Mouse (Mus musculus) MEL (cell line): Measurements from ENCODE around the gene Gpr171. TPM values are rescaled to one million over a fixed set of nuclear protein-coding genes. Genes with fewer than 3 reads are reported as not detected.
A peak's percentile ranks its signal among the peaks of the same experiment; 100 is the strongest.

Experiments used
- DNase-seq: peaks from one replicate; pipeline ENCODE4 v3.0.0; 2011; ENCODE audit warnings: low read depth, low spot score
- H3K27ac ChIP-seq: 2 replicates; pipeline ENCODE4 v1.5.1; 2012; ENCODE audit warnings: low read depth, mild to moderate bottlenecking, control low read depth, low read length, moderate library complexity; ENCODE audit not compliant: control insufficient read depth
- H3K27me3 ChIP-seq, 2 experiments: fragments of 150-350 bp in 1 of 2; sonication (generic) in 1 of 2; 2 replicates each; pipeline ENCODE4 v1.6.1; 2012; ENCODE audit warnings: low read length in 2 of 2, mild to moderate bottlenecking in 2 of 2, improper control_type of control experiment in 1 of 2, moderate library complexity in 1 of 2; ENCODE audit not compliant: insufficient read depth in 2 of 2, control insufficient read depth in 1 of 2
- H3K36me3 ChIP-seq, 2 experiments: 2 replicates each; pipeline ENCODE4 v1.6.1; 2012 to 2014; ENCODE audit warnings: low read length in 2 of 2, improper control_type of control experiment in 1 of 2, inconsistent platforms in 1 of 2, mild to moderate bottlenecking in 1 of 2; ENCODE audit not compliant: insufficient read depth in 2 of 2, control insufficient read depth in 1 of 2
- H3K4me1 ChIP-seq, 2 experiments: fragments of 150-350 bp in 1 of 2; sonication (generic) in 1 of 2; 2 replicates each; pipeline ENCODE4 v1.6.1; 2012; ENCODE audit warnings: low read length in 2 of 2, improper control_type of control experiment in 1 of 2, mild to moderate bottlenecking in 1 of 2; ENCODE audit not compliant: insufficient read depth in 2 of 2, control insufficient read depth in 1 of 2
- H3K4me3 ChIP-seq, 2 experiments: fragments of 150-350 bp in 1 of 2; sonication (generic) in 1 of 2; 2 replicates each; pipeline ENCODE4 v1.5.1; 2012; ENCODE audit warnings: low read depth in 2 of 2, low read length in 2 of 2, mild to moderate bottlenecking in 2 of 2, moderate library complexity in 2 of 2, control low read depth in 1 of 2, improper control_type of control experiment in 1 of 2; ENCODE audit not compliant: control insufficient read depth in 1 of 2, insufficient read depth in 1 of 2
- H3K79me2 ChIP-seq: 2 replicates; pipeline ENCODE4 v1.6.1; 2012; ENCODE audit warnings: mild to moderate bottlenecking, low read length, moderate library complexity; ENCODE audit not compliant: control insufficient read depth, poor library complexity, insufficient read depth
- H3K9ac ChIP-seq: 2 replicates; pipeline ENCODE4 v1.6.1; 2012; ENCODE audit warnings: low read depth, mild to moderate bottlenecking, control low read depth, low read length, moderate library complexity; ENCODE audit not compliant: control insufficient read depth, poor library complexity, severe bottlenecking
- H3K9me3 ChIP-seq: fragments of 150-350 bp; sonication (generic); replicated peaks from 2 replicates; pipeline ENCODE4 v1.6.1; 2012; ENCODE audit warnings: mild to moderate bottlenecking, low read length, improper control_type of control experiment, moderate library complexity; ENCODE audit not compliant: insufficient read depth
- ELF1 ChIP-seq: IDR thresholded peaks from 2 replicates; pipeline ENCODE4 v1.6.1; 2014; ENCODE audit warnings: low read depth, mild to moderate bottlenecking, inconsistent platforms, low read length, improper control_type of control experiment, moderate library complexity
- EP300 ChIP-seq, 2 experiments: IDR thresholded peaks; 2 replicates each; pipeline ENCODE4 v1.6.1; 2011; ENCODE audit warnings: improper control_type of control experiment in 2 of 2, low read length in 2 of 2, low read depth in 1 of 2, mild to moderate bottlenecking in 1 of 2
- ETS1 ChIP-seq: IDR thresholded peaks from 2 replicates; pipeline ENCODE4 v1.6.1; 2012; ENCODE audit warnings: low read depth, mild to moderate bottlenecking, inconsistent platforms, low read length, improper control_type of control experiment, moderate library complexity
- GATA1 ChIP-seq: IDR thresholded peaks from 2 replicates; pipeline ENCODE4 v1.6.1; 2011; ENCODE audit warnings: low read depth, low read length, improper control_type of control experiment
- KAT2A ChIP-seq: conservative IDR thresholded peaks from 2 replicates; pipeline ENCODE4 v1.6.1; 2012; ENCODE audit warnings: low read depth, low read length, improper control_type of control experiment, inconsistent platforms
- MAX ChIP-seq: IDR thresholded peaks from 2 replicates; pipeline ENCODE4 v1.6.1; 2011; ENCODE audit warnings: low read length, improper control_type of control experiment
- MAZ ChIP-seq: IDR thresholded peaks from 2 replicates; pipeline ENCODE4 v1.6.1; 2012; ENCODE audit warnings: low read depth, mild to moderate bottlenecking, inconsistent platforms, low read length, improper control_type of control experiment
- MYB ChIP-seq: IDR thresholded peaks from 2 replicates; pipeline ENCODE4 v1.6.1; 2011; ENCODE audit warnings: mild to moderate bottlenecking, low read depth, low read length, improper control_type of control experiment
- NELFE ChIP-seq: IDR thresholded peaks from 2 replicates; pipeline ENCODE4 v1.6.1; 2011; ENCODE audit warnings: low read depth, low read length, improper control_type of control experiment
- NRF1 ChIP-seq: IDR thresholded peaks from 2 replicates; pipeline ENCODE4 v1.6.1; 2014; ENCODE audit warnings: low read depth, mild to moderate bottlenecking, inconsistent platforms, low read length, improper control_type of control experiment, moderate library complexity; ENCODE audit not compliant: poor library complexity, insufficient read depth, severe bottlenecking
- RCOR1 ChIP-seq: IDR thresholded peaks from 2 replicates; pipeline ENCODE4 v1.6.1; 2012; ENCODE audit warnings: low read depth, mild to moderate bottlenecking, inconsistent platforms, low read length, improper control_type of control experiment
- SMC3 ChIP-seq: IDR thresholded peaks from 2 replicates; pipeline ENCODE4 v1.6.1; 2011; ENCODE audit warnings: low read depth, low read length, improper control_type of control experiment
- TAL1 ChIP-seq: IDR thresholded peaks from 2 replicates; pipeline ENCODE4 v1.6.1; 2012; ENCODE audit warnings: mild to moderate bottlenecking, inconsistent platforms, low read length, moderate library complexity, mixed read lengths
- TBP ChIP-seq: IDR thresholded peaks from 2 replicates; pipeline ENCODE4 v1.8.0; 2011; ENCODE audit warnings: low read depth, low read length, improper control_type of control experiment
- TCF12 ChIP-seq: IDR thresholded peaks from 2 replicates; pipeline ENCODE4 v1.6.1; 2014; ENCODE audit warnings: low read depth, mild to moderate bottlenecking, inconsistent platforms, low read length, improper control_type of control experiment, moderate library complexity
- USF2 ChIP-seq, 2 experiments: IDR thresholded peaks; 2 replicates each; pipeline ENCODE4 v1.6.1; 2011 to 2012; ENCODE audit warnings: improper control_type of control experiment in 2 of 2, low read length in 2 of 2, borderline replicate concordance in 1 of 2, inconsistent platforms in 1 of 2, low read depth in 1 of 2, mild to moderate bottlenecking in 1 of 2; ENCODE audit not compliant: insufficient read depth in 1 of 2
- ZNF384 ChIP-seq: IDR thresholded peaks from 2 replicates; pipeline ENCODE4 v1.6.1; 2012; ENCODE audit warnings: low read depth, mild to moderate bottlenecking, inconsistent platforms, low read length, improper control_type of control experiment
- polyA plus RNA-seq, 2 experiments: library from polyadenylated mRNA; stranded (reverse) in 1 of 2; unstranded in 1 of 2; fragments of >175 nt in 1 of 2; fragments of >200 nt in 1 of 2; gene quantifications; 2 replicates each; pipeline versions ENCODE4 v1.2.1 to v1.2.4; 2012; ENCODE audit warnings: low replicate concordance in 2 of 2, low read depth in 1 of 2; ENCODE audit not compliant: insufficient read length in 2 of 2, insufficient read depth in 1 of 2, missing spikeins in 1 of 2
- total RNA-seq: library from RNA; depleted of rRNA; stranded (reverse); fragments of 300-350 nt; gene quantifications from 2 replicates; pipeline ENCODE4 v1.2.3, GENCODE M21; 2012; rRNA removed

Gpr171 gene
- total RNA-seq (not detected in 2 replicates), polyA plus RNA-seq (not detected)

DNA sequence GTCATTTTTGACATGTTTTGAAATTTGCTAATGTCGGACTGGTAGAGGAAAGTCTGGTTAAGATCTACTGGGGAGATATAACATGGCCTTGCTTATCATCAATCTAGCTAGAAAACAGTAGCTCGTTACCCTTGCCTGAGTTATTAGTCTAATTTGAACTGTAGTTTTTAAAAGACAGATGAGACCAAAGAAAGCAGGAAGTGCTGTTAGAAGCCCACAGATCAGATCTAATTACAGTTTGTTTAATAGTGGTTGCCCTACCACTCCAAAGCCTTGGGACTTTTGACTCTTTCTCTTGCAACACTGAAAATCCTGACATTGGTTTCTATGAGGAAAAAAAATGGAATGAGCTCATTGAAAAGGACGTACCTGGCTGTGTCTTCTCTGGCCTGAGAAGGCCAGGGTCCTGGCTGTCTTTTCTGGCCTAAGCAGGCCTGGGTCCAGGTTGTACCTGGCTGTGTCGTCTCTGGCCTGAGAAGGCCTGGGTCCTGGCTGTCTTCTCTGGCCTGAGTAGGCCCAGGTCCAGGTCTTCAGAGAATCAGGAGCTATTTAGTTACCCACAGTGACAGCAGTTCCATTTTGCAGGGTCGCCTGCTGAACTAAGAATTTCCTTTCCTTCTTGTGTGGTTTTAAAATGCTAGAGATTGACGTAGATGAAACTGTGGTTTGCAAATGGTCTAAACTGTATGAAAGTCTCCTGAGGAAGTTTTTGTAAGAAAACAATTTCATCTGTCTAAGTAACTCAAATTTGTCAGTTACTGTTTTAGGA is at the start of gene Gpr171:
Gpr171 (minus strand) TSS at position 604 of the 769 bp plus-strand sequence.
- H3K27ac ChIP-seq = peak within 1 kb of the TSS; percentile 15; the same call in 1 of the 2 replicates
- H3K4me1 ChIP-seq = peaks cover 5 to 16% of the 10 kb centered on the region in 2 experiments
- H3K27me3 ChIP-seq = peaks cover 0 to under 1% of the 10 kb centered on the region in 2 experiments; a peak in 2 of 4 replicates
- no peaks in the 10 kb centered on the region for H3K9me3 ChIP-seq
- H3K4me3 ChIP-seq = no peak within 1 kb of the TSS
- no peaks in the 10 kb centered on the region for H3K79me2 ChIP-seq
- H3K36me3 ChIP-seq = peaks cover 0 to 11% of the 10 kb centered on the region in 2 experiments; a peak in 2 of 4 replicates
- H3K9ac ChIP-seq = no peak within 1 kb of the TSS
- DNase-seq = no peak
- TF ChIP-seq GATA1 (0 out of 2 replicates have a peak, but pooled peaks have one; percentile 28), EP300 (IDR thresholded peaks at IDR 0.05; ENCODE audit: low read depth in 1 of 2, low read length in 2 of 2) (peak in 1 of 2 experiments; percentile 42; a peak in 1 of 4 replicates), ELF1 (peak; percentile 68), USF2 (IDR thresholded peaks at IDR 0.05; ENCODE audit: borderline replicate concordance in 1 of 2, insufficient read depth in 1 of 2, low read depth in 1 of 2, low read length in 2 of 2) (no peak)

DNA sequence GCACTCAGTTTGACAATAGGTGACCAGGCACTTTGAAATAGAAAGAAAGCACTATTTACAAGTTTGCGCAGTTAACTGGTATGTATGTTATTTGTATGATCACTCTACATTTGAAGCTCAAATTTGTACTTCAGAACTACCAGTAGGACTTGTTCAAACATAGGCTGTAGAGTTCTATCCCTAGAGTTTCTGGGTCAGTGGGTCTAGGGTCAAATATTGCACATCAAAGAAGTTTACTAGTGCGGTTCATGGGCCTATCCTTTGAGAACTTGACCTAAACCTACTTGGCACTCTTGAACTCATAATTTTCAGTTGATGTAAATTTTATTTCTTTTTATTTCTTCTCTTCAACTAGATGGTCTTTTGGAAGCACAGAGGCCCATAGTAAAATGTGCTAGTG is 49.0 kb upstream of the Gpr171 start:
- Histone ChIP-seq H3K27me3 (no peaks in the 10 kb centered on the region; a peak in 1 of 4 replicates), H3K4me1 (peaks cover 11 to 14% of the 10 kb centered on the region in 2 experiments; a peak in 3 of 4 replicates), H3K4me3 (no peak overlapping the region), H3K9ac (no peak overlapping the region), H3K36me3 (peaks cover 0 to 29% of the 10 kb centered on the region in 2 experiments; a peak in 2 of 4 replicates), H3K9me3 (no peaks in the 10 kb centered on the region), H3K27ac (no peak overlapping the region), H3K79me2 (no peaks in the 10 kb centered on the region)
- TF ChIP-seq MYB (no peak), KAT2A (no peak), NELFE (no peak), MAX (no peak), EP300 (IDR thresholded peaks at IDR 0.05; ENCODE audit: low read depth in 1 of 2, low read length in 2 of 2) (no peak), TBP (no peak)
- no peak for DNase-seq

DNA sequence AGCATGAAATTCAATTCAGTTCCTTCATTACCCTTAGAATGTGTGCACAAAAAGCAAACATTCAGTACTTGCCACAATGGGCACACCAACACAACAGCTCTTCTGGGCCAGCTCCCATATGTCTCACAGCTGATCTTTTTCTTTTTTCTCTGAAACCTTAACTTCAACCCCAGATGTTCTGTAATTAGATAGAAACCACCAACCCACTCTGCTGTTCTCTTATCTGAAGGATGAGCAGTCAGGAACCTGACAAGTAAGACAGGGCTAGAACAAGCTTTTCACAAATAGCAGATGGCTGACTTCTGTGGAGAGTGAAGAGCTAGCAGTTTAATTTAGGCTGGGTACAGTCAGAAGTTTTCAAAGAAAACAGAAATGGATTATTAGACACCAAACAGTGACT is 48.0 kb upstream of the Gpr171 start:
- no peaks in the 10 kb centered on the region for H3K9me3 ChIP-seq
- no peaks in the 10 kb centered on the region; a peak in 1 of 4 replicates for H3K27me3 ChIP-seq
- peaks cover 0 to 29% of the 10 kb centered on the region in 2 experiments; a peak in 2 of 4 replicates for H3K36me3 ChIP-seq
- peak; percentile 79 for TF ChIP-seq GATA1
- TF ChIP-seq EP300 (IDR thresholded peaks at IDR 0.05; ENCODE audit: low read depth in 1 of 2, low read length in 2 of 2) = peak; percentile 61 to 70; a peak in 3 of 4 replicates
- TF ChIP-seq ZNF384 = peak; percentile 22; the same call in 1 of the 2 replicates
- peak; percentile 96 for TF ChIP-seq ETS1
- TF ChIP-seq MAZ = no peak
- no peak for TF ChIP-seq ELF1
- peak; percentile 33 for TF ChIP-seq TAL1
- TF ChIP-seq NRF1 = no peak
- no peak for TF ChIP-seq SMC3
- TF ChIP-seq RCOR1 = 0 out of 2 replicates have a peak, but pooled peaks have one; percentile 15
- TF ChIP-seq TCF12 = peak; percentile 77
- no peak overlapping the region for H3K9ac ChIP-seq
- no peaks in the 10 kb centered on the region for H3K79me2 ChIP-seq
- peak; percentile 60 for DNase-seq
- peaks cover 11 to 14% of the 10 kb centered on the region in 2 experiments; a peak in 3 of 4 replicates for H3K4me1 ChIP-seq
- H3K4me3 ChIP-seq = no peak overlapping the region
- H3K27ac ChIP-seq = peak overlapping the region; percentile 23; the same call in 1 of the 2 replicates
